Mouse (Mus musculus) heart, embryonic 13.5 days (tissue): ENCODE measurements around the gene Evi5. TPM values are rescaled to one million over a fixed set of nuclear protein-coding genes. Genes with fewer than 3 reads are reported as not detected.

Experiments used
- ATAC-seq: fragments of 200-750 bp; cut with Nextera tagmentation; 2 replicates; pipeline ENCODE4 v1.8.0; 2017; ENCODE audit warnings: moderate TSS enrichment; ENCODE audit not compliant: insufficient number of reproducible peaks, low FRiP score, low TSS enrichment; ENCODE audit errors: extremely low read depth
- H3K27ac ChIP-seq: fragments of 300-500 bp; sonication (generic); replicated peaks from 2 replicates; pipeline ENCODE4 v1.5.1; 2015; ENCODE audit warnings: moderate library complexity, mild to moderate bottlenecking, inconsistent platforms
- H3K27me3 ChIP-seq: fragments of 300-500 bp; sonication (generic); replicated peaks from 2 replicates; pipeline ENCODE4 v1.6.1; 2015; ENCODE audit warnings: mild to moderate bottlenecking, inconsistent platforms
- H3K36me3 ChIP-seq: fragments of 300-500 bp; sonication (generic); 2 replicates; pipeline ENCODE4 v1.6.1; 2015; ENCODE audit warnings: mild to moderate bottlenecking, inconsistent platforms
- H3K4me1 ChIP-seq: fragments of 300-500 bp; sonication (generic); 2 replicates; pipeline ENCODE4 v1.6.1; 2015; ENCODE audit warnings: inconsistent platforms
- H3K4me2 ChIP-seq: fragments of 300-500 bp; sonication (generic); 2 replicates; pipeline ENCODE4 v1.6.1; 2015; ENCODE audit warnings: inconsistent platforms, mild to moderate bottlenecking, moderate library complexity
- H3K4me3 ChIP-seq: fragments of 300-500 bp; sonication (generic); 2 replicates; pipeline ENCODE4 v1.5.1; 2015; ENCODE audit warnings: moderate library complexity, mild to moderate bottlenecking, inconsistent platforms
- H3K9ac ChIP-seq: fragments of 300-500 bp; sonication (generic); 2 replicates; pipeline ENCODE4 v1.6.1; 2015; ENCODE audit warnings: inconsistent platforms, mild to moderate bottlenecking, moderate library complexity
- H3K9me3 ChIP-seq: fragments of 300-500 bp; sonication (generic); 2 replicates; pipeline ENCODE4 v1.6.1; 2016; ENCODE audit warnings: inconsistent platforms
- WGBS: fragments of 180-500 bp; shearing (Covaris S2); methylation state at CpG from one replicate; pipeline ENCODE4 v1.1.7; 2015; ENCODE audit warnings: mixed read lengths; 5-methylcytosine and 5-hydroxymethylcytosine counted together
- polyA plus RNA-seq: library from polyadenylated mRNA; unstranded; fragments of >200 nt; fragmentation: Nextera tagmentation; extraction: Ambion mirVana; gene quantifications from 2 replicates; pipeline ENCODE4 v1.2.1, GENCODE M21; 2015

Gene Evi5
- polyA plus RNA-seq, 1 experiment from 2014 or later: 45.7 TPM

DNA sequence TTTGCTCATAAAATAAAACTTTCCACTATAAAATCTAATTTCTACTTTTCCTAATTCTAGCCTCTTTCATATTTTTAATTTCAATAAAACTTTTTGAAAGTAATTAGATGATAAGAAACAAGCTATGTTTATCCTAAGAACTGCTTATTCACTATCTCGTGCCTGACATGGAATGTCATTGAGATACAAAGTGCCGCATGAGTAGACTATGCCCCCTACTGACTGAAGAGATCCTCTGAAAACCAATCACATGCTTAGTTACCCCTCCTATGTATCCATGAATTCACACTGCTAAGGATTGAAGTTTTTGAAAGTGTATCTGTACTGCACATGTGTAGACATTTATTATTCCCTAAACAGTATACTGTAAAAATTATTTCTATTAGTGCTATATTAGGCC lies 81.0 kb downstream of the Evi5 start:
- no peak for ATAC-seq
- no peak overlapping the region for H3K4me2 ChIP-seq

DNA sequence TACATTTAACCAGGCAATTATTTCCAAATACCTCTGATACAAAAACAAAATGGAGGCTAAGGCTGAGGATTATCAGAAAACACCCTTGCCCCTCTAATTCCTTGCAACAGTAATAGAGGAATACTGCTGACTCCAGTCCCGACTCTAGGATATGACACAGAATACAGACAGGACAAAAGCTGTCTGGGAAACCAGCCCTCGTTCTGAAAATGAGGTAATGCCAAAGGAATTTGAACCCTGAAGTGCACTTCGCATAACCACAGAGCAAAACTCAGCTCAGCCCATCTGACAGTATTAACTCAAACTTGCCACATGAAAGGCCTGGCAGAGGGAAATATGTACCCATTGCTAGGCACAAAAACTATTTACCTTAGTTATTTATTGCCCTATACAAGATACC lies 81.6 kb downstream of the Evi5 start:
- Histone ChIP-seq H3K4me3 (no peak overlapping the region), H3K36me3 (peaks cover 29% of the 10 kb centered on the region), H3K27me3 (no peaks in the 10 kb centered on the region), H3K9ac (peak overlapping the region; percentile 21; the same call in 1 of the 2 replicates), H3K9me3 (no peaks in the 10 kb centered on the region), H3K27ac (peak overlapping the region; percentile 81), H3K4me2 (0 out of 2 replicates have a peak overlapping the region, but pooled peaks have one; percentile 6), H3K4me1 (peaks cover 12% of the 10 kb centered on the region)
- no peak for ATAC-seq
- WGBS: 11% methylated on average over 3 of the region's 3 CpGs

More for the DNA sequence above, 81.0 kb downstream of the Evi5 start:
- Histone ChIP-seq H3K9me3 (no peaks in the 10 kb centered on the region), H3K27me3 (no peaks in the 10 kb centered on the region), H3K4me1 (peaks cover 12% of the 10 kb centered on the region), H3K36me3 (peaks cover 35% of the 10 kb centered on the region), H3K9ac (no peak overlapping the region), H3K27ac (peak overlapping the region; percentile 81; the same call in 1 of the 2 replicates), H3K4me3 (no peak overlapping the region)
- 7% methylated on average over 2 of the region's 2 CpGs for WGBS

GRCm38 (mm10) chr5:107792516-107792915 lies 82.4 kb downstream of the Evi5 start:
- ATAC-seq: no peak
- no peak overlapping the region for H3K4me2 ChIP-seq
- peak overlapping the region; percentile 81 for H3K27ac ChIP-seq
- peaks cover 28% of the 10 kb centered on the region for H3K36me3 ChIP-seq
- no peaks in the 10 kb centered on the region for H3K9me3 ChIP-seq
- H3K9ac ChIP-seq: no peak overlapping the region
- no peak overlapping the region for H3K4me3 ChIP-seq
- 86% methylated on average over 3 of the region's 3 CpGs for WGBS
- H3K27me3 ChIP-seq: no peaks in the 10 kb centered on the region
- peaks cover 12% of the 10 kb centered on the region for H3K4me1 ChIP-seq

DNA sequence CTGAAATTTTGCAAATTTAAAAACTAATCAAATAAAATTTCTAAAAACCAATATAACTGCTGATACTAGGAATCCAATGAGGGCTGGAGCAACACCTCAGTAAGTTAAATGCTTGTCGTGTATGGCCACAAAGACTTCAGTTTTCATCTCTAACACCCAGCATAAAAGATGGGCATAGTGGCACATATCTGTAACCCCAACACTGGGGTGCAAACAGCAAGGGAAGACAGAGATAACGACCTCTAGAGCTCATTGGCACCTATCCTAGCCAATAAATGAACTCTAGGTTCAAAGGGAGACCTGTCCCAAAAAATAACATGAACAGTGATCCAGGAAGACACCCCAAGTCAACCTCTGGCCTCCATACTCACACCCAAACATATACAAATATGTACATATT lies 82.9 kb downstream of the Evi5 start:
- no peaks in the 10 kb centered on the region for H3K27me3 ChIP-seq
- no peak for ATAC-seq
- H3K9ac ChIP-seq: no peak overlapping the region
- no peak overlapping the region for H3K27ac ChIP-seq
- peaks cover 28% of the 10 kb centered on the region for H3K36me3 ChIP-seq
- no peaks in the 10 kb centered on the region for H3K9me3 ChIP-seq
- WGBS: 81% methylated on average over 2 of the region's 2 CpGs
- H3K4me1 ChIP-seq: peaks cover 12% of the 10 kb centered on the region
- no peak overlapping the region for H3K4me2 ChIP-seq
- no peak overlapping the region for H3K4me3 ChIP-seq

DNA sequence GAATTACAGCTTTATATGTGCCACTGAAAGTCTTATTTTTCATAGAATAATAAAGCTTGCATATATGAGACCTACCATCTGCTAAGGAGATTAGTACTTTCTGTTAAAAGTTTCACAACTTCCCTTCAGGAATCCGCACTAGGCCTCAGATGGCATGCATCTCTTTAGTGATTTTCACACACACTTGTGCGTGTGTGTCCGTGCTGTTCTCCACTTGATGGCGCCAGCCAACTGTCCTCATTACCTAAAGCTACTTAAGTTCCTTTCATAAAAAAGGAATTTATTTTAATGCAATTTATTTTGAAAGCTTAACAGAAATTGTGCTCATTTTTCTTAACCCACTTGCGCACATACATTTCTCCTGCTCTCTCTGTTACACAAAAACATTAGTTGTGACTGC lies 85.4 kb downstream of the Evi5 start:
- no peak for ATAC-seq
- Histone ChIP-seq H3K27ac (no peak overlapping the region), H3K9me3 (no peaks in the 10 kb centered on the region), H3K9ac (no peak overlapping the region), H3K36me3 (peaks cover 35% of the 10 kb centered on the region), H3K4me3 (no peak overlapping the region), H3K4me1 (peaks cover 12% of the 10 kb centered on the region), H3K4me2 (no peak overlapping the region), H3K27me3 (no peaks in the 10 kb centered on the region)
- 78% methylated on average over 5 of the region's 5 CpGs for WGBS

GRCm38 (mm10) chr5:107787682-107788443 lies 87.0 kb downstream of the Evi5 start:
- H3K9me3 ChIP-seq: no peaks in the 10 kb centered on the region
- H3K4me3 ChIP-seq: no peak overlapping the region
- H3K4me1 ChIP-seq: peaks cover 4% of the 10 kb centered on the region
- no peak overlapping the region for H3K9ac ChIP-seq
- no peak for ATAC-seq
- H3K27me3 ChIP-seq: no peaks in the 10 kb centered on the region
- H3K27ac ChIP-seq: no peak overlapping the region
- no peak overlapping the region for H3K4me2 ChIP-seq
- 75% methylated on average over 6 of the region's 7 CpGs for WGBS
- peaks cover 45% of the 10 kb centered on the region for H3K36me3 ChIP-seq

DNA sequence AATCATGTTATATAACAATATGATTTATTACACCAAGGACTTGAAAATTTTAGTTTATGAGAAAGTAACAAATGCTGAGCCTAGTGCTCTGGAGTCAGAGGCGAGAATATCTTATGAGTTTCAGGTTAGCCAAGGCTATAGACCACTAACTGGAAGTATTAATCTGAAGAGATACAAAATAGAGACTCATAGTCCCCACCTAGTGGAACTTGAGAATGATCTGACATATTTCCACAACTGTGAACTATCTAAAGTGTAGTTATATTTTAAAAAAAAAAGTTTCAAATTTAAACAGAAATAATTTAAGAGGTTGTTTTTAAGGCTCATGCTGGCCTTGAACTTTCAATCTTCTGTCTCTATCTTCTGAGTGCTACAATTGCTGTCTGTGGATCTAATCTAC lies 92.5 kb downstream of the Evi5 start:
- H3K9me3 ChIP-seq: no peaks in the 10 kb centered on the region
- no peak overlapping the region for H3K4me2 ChIP-seq
- no peak overlapping the region for H3K27ac ChIP-seq
- H3K27me3 ChIP-seq: no peaks in the 10 kb centered on the region
- 96% methylated on average over 1 of the region's 1 CpGs for WGBS
- no peaks in the 10 kb centered on the region for H3K4me1 ChIP-seq
- no peak overlapping the region for H3K4me3 ChIP-seq
- no peak overlapping the region for H3K9ac ChIP-seq
- H3K36me3 ChIP-seq: peaks cover 56% of the 10 kb centered on the region
- ATAC-seq: no peak

- Histone ChIP-seq H3K27me3 (no peaks in the 10 kb centered on the region), H3K4me3 (no peak overlapping the region), H3K4me1 (no peaks in the 10 kb centered on the region), H3K4me2 (no peak overlapping the region), H3K9ac (no peak overlapping the region), H3K27ac (no peak overlapping the region), H3K36me3 (peaks cover 45% of the 10 kb centered on the region), H3K9me3 (no peaks in the 10 kb centered on the region)
- no peak for ATAC-seq
- 85% methylated on average over 3 of the region's 3 CpGs for WGBS
Observed at GRCm38 (mm10) chr5:107778763-107779162, 96.1 kb downstream of the Evi5 start.

GRCm38 (mm10) chr5:107777545-107777830 lies 97.4 kb downstream of the Evi5 start:
- Histone ChIP-seq H3K27ac (no peak overlapping the region), H3K36me3 (peaks cover 33% of the 10 kb centered on the region), H3K9ac (no peak overlapping the region), H3K27me3 (no peaks in the 10 kb centered on the region), H3K4me1 (peaks cover under 1% of the 10 kb centered on the region; the same call in 1 of the 2 replicates), H3K4me3 (no peak overlapping the region), H3K4me2 (no peak overlapping the region), H3K9me3 (no peaks in the 10 kb centered on the region)
- WGBS: 85% methylated on average over 1 of the region's 1 CpGs
- ATAC-seq: no peak

GRCm38 (mm10) chr5:107776777-107777544 lies 97.9 kb downstream of the Evi5 start:
- WGBS: 89% methylated on average over 4 of the region's 4 CpGs
- Histone ChIP-seq H3K36me3 (peaks cover 29% of the 10 kb centered on the region), H3K27ac (no peak overlapping the region), H3K27me3 (no peaks in the 10 kb centered on the region), H3K4me3 (no peak overlapping the region), H3K4me1 (peaks cover 6% of the 10 kb centered on the region), H3K9ac (no peak overlapping the region), H3K9me3 (no peaks in the 10 kb centered on the region), H3K4me2 (no peak overlapping the region)
- ATAC-seq: no peak

- Histone ChIP-seq H3K9ac (no peak overlapping the region), H3K36me3 (peaks cover 21% of the 10 kb centered on the region), H3K9me3 (no peaks in the 10 kb centered on the region), H3K27me3 (no peaks in the 10 kb centered on the region), H3K4me1 (peaks cover 7% of the 10 kb centered on the region), H3K4me2 (no peak overlapping the region), H3K27ac (no peak overlapping the region), H3K4me3 (no peak overlapping the region)
- ATAC-seq: no peak
- 98% methylated on average over 1 of the region's 1 CpGs for WGBS
Observed at GRCm38 (mm10) chr5:107775875-107776274, 99.0 kb downstream of the Evi5 start.

DNA sequence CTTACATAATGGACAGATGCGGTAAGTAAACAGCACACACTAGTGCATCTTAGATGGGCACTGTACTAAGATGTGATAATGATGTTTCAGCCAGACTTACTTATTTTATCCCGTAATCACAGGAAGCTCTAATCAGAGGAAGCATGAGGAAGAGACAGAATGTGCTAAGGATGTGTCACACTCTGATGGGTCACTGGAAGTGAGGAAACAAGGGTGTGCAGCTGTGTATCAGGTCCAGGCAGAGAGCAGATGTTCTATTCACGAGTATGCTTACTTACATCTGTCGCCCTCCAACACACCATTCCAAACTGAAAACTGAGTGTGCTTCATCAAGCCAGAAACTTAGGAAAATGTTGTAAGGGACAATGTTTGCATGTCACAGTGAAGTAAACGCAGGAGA lies 102.9 kb downstream of the Evi5 start:
- Histone ChIP-seq H3K9me3 (peaks cover 3% of the 10 kb centered on the region), H3K27me3 (no peaks in the 10 kb centered on the region), H3K27ac (no peak overlapping the region), H3K9ac (no peak overlapping the region), H3K4me3 (no peak overlapping the region), H3K36me3 (peaks cover 37% of the 10 kb centered on the region), H3K4me1 (peaks cover 7% of the 10 kb centered on the region), H3K4me2 (no peak overlapping the region)
- no peak for ATAC-seq
- WGBS: 58% methylated on average over 5 of the region's 5 CpGs
